Mouse (Mus musculus) embryonic fibroblast, embryonic 13.5 days (primary cell): ENCODE measurements around the gene Lipm. TPM values are rescaled to one million over a fixed set of nuclear protein-coding genes. Genes with fewer than 3 reads are reported as not detected.

Source experiments
- H3K27ac ChIP-seq: 2 replicates; pipeline ENCODE4 v1.5.1; 2012; ENCODE audit warnings: low read length, control low read depth, inconsistent platforms; ENCODE audit not compliant: insufficient read depth
- H3K4me1 ChIP-seq: 2 replicates; pipeline ENCODE4 v1.6.1; 2011; ENCODE audit warnings: low read length; ENCODE audit not compliant: control insufficient read depth, insufficient read depth
- H3K4me3 ChIP-seq: 2 replicates; pipeline ENCODE4 v1.5.1; 2011; ENCODE audit warnings: mild to moderate bottlenecking, control low read depth, low read length; ENCODE audit not compliant: insufficient read depth
- CTCF ChIP-seq: IDR thresholded peaks from 2 replicates; pipeline ENCODE4 v1.5.1; 2011; ENCODE audit warnings: mild to moderate bottlenecking, control low read depth, low read length, moderate library complexity, borderline replicate concordance; ENCODE audit not compliant: insufficient read depth
- POLR2A ChIP-seq: IDR thresholded peaks from 2 replicates; pipeline ENCODE4 v1.6.1; 2011; ENCODE audit warnings: low read depth, mild to moderate bottlenecking, control low read depth, low read length, moderate library complexity
- polyA plus RNA-seq: library from polyadenylated mRNA; stranded (reverse); fragments of >200 nt; gene quantifications from 2 replicates; pipeline ENCODE4 v1.2.4, GENCODE M21; 2011; ENCODE audit warnings: low read depth; ENCODE audit not compliant: missing spikeins, insufficient read length

Lipm gene
- polyA plus RNA-seq, 1 experiment: not detected

DNA sequence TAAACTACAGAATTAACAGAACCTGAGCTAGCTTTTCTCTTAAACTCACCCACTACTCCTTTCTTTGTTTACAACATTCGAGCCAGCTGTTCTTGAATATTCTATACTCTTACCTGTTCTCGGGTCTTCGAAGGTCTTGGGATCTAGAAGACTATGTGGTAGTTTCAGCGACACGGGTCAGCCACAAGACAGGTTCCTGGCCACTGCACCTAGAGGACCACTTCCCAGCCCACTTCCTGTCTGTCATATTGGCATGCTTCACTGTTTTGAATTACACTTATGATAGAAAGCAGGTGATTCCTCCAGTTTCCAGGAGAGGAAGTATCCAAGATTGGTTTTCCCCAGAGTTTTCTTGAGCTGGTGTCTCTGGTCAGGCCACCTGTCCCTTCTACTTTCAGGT is 62.0 kb downstream of the Lipm start:
- Histone ChIP-seq H3K4me3 (no peak overlapping the region), H3K4me1 (no peaks in the 10 kb centered on the region), H3K27ac (no peak overlapping the region)
- TF ChIP-seq POLR2A (no peak), CTCF (no peak)

DNA sequence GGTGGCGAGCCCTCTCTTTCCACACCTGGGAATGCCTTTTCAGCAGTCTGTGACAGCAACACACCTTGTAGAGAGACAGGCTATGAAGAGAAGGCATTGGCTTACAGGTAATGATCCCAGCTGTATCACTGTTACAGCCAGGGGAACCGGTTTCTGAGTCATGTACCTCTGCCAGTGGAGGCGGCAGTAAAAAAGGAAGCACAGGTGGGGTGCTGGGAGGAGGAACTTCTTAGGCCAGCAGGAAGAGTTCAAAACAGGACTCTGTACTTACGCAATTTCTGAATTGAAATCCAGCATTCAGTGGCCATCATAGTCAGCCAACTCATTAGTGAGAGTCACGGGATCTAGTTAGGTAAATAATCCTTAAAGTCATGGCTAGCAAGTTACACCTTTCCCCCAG is 65.2 kb downstream of the Lipm start, which contains the start of gene Ankrd22:
TSS of gene Ankrd22 (minus strand) at position 163 of the 400 bp plus-strand sequence.
- Histone ChIP-seq H3K27ac (no peak within 1 kb of the TSS), H3K4me3 (no peak within 1 kb of the TSS), H3K4me1 (peaks cover 1% of the 10 kb centered on the region; the same call in 1 of the 2 replicates)
- TF ChIP-seq POLR2A: no peak
- no peak for TF ChIP-seq CTCF

GRCm38 (mm10) chr19:34166386-34166785 is 65.7 kb downstream of the Lipm start:
- no peak for TF ChIP-seq CTCF
- TF ChIP-seq POLR2A: no peak
- no peak overlapping the region for H3K4me3 ChIP-seq
- no peak overlapping the region for H3K27ac ChIP-seq
- H3K4me1 ChIP-seq: peaks cover 2% of the 10 kb centered on the region; the same call in 1 of the 2 replicates

- Histone ChIP-seq H3K4me1 (peaks cover 2% of the 10 kb centered on the region), H3K27ac (no peak overlapping the region), H3K4me3 (no peak overlapping the region)
- TF ChIP-seq POLR2A (no peak), CTCF (no peak)
Observed at GRCm38 (mm10) chr19:34167896-34168661, 67.3 kb downstream of the Lipm start.

- TF ChIP-seq POLR2A (no peak), CTCF (no peak)
- Histone ChIP-seq H3K27ac (no peak overlapping the region), H3K4me1 (peaks cover 2% of the 10 kb centered on the region), H3K4me3 (no peak overlapping the region)
Observed at GRCm38 (mm10) chr19:34169121-34169520, 68.4 kb downstream of the Lipm start.

DNA sequence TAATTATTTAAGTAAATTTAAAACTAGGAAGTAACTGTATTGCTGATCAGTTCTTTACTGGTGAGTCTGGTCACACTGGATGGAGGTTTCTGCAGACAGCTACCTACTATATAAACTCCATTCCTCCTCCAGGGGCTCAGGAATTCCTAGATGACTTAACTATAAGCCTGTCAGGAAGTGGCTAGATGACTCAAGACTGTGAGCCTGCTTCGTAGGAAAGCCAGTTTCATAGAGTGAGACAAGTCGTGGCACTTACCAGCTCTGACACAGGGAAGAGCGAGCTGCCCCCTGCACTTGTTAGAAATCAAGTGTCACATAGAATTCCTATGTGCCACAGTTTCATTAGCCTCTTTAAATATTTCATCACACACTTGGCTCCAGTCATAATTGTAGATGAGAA is 70.4 kb downstream of the Lipm start:
- no peak for TF ChIP-seq CTCF
- TF ChIP-seq POLR2A: no peak
- Histone ChIP-seq H3K27ac (no peak overlapping the region; the same call in 1 of the 2 replicates), H3K4me1 (peaks cover 2% of the 10 kb centered on the region), H3K4me3 (no peak overlapping the region)

Other genes starting within 250 kb of the Lipm start
- gene Lipf, start 139.7 kb upstream of the Lipm start, polyA plus RNA-seq: not detected in 2 replicates
- not detected in 2 replicates for gene Lipk, start 92.6 kb upstream of the Lipm start, polyA plus RNA-seq
- not detected in 2 replicates for gene Lipn, start 33.6 kb upstream of the Lipm start, polyA plus RNA-seq
- gene Ankrd22, start 65.1 kb downstream of the Lipm start, polyA plus RNA-seq: not detected in 2 replicates
- gene Stambpl1, start 91.3 kb downstream of the Lipm start, polyA plus RNA-seq: 30.6 and 40.5 TPM in 2 replicates
- 5,580 and 7,205 TPM in 2 replicates for gene Acta2, start 154.7 kb downstream of the Lipm start, polyA plus RNA-seq
- 27.9 and 32.2 TPM in 2 replicates for gene Fas, start 189.7 kb downstream of the Lipm start, polyA plus RNA-seq